Mouse (Mus musculus) adipocyte (in vitro differentiated cells): ENCODE results near the gene Slc25a39.

Source experiments
- DNase-seq: peaks from one replicate; pipeline ENCODE4 v3.0.0-alpha.2; 2016; ENCODE audit warnings: low spot score

Gene Slc25a39

GRCm38 (mm10) chr11:102407834-102408215 lies at the start of gene Slc25a39:
Gene Slc25a39 (minus strand): TSS chr11:102407946.
- peak; percentile 75 for DNase-seq

- peak; percentile 84 for DNase-seq
Observed at GRCm38 (mm10) chr11:102455740-102456396, 48.1 kb upstream of the Slc25a39 start.

GRCm38 (mm10) chr11:102453131-102453530 lies 45.4 kb upstream of the Slc25a39 start:
- DNase-seq, result no peak

- DNase-seq, result no peak
Observed at GRCm38 (mm10) chr11:102449043-102450008, 41.6 kb upstream of the Slc25a39 start.

- no peak for DNase-seq
Observed at GRCm38 (mm10) chr11:102448327-102448726, 40.6 kb upstream of the Slc25a39 start.

GRCm38 (mm10) chr11:102447497-102447896 lies 39.8 kb upstream of the Slc25a39 start, which contains the start of gene Fam171a2:
Gene Fam171a2 (minus strand): TSS chr11:102447682.
- DNase-seq, result peak; percentile 60

GRCm38 (mm10) chr11:102446581-102447461 lies 39.1 kb upstream of the Slc25a39 start:
- no peak for DNase-seq

GRCm38 (mm10) chr11:102445891-102446361 lies 38.2 kb upstream of the Slc25a39 start:
- no peak for DNase-seq

GRCm38 (mm10) chr11:102445264-102445890 lies 37.6 kb upstream of the Slc25a39 start:
- no peak for DNase-seq

GRCm38 (mm10) chr11:102444781-102445180 lies 37.0 kb upstream of the Slc25a39 start:
- DNase-seq, result no peak

- no peak for DNase-seq
Observed at GRCm38 (mm10) chr11:102444321-102444720, 36.6 kb upstream of the Slc25a39 start.

GRCm38 (mm10) chr11:102443740-102444139 lies 36.0 kb upstream of the Slc25a39 start:
- no peak for DNase-seq

- no peak for DNase-seq
Observed at GRCm38 (mm10) chr11:102442089-102442488, 34.3 kb upstream of the Slc25a39 start.

GRCm38 (mm10) chr11:102441434-102441833 lies 33.7 kb upstream of the Slc25a39 start:
- DNase-seq, result no peak

- no peak for DNase-seq
Observed at GRCm38 (mm10) chr11:102440255-102440654, 32.5 kb upstream of the Slc25a39 start.

- no peak for DNase-seq
Observed at GRCm38 (mm10) chr11:102439093-102440082, 31.6 kb upstream of the Slc25a39 start.

- DNase-seq, result no peak
Observed at GRCm38 (mm10) chr11:102438212-102439092, 30.7 kb upstream of the Slc25a39 start.

- DNase-seq, result no peak
Observed at GRCm38 (mm10) chr11:102437120-102438061, 29.6 kb upstream of the Slc25a39 start.
